Mouse (Mus musculus): ENCODE results near the gene Ppp2r2c.

- TF ChIP-seq POLR2A (IDR thresholded peaks at IDR 0.05; ENCODE audit: insufficient read depth, low read depth, low read length) (no peak), CTCF (IDR thresholded peaks at IDR 0.05) (no peak), EP300 (IDR thresholded peaks at IDR 0.05; ENCODE audit: insufficient read depth, low read depth, low read length) (no peak)
Observed at GRCm38 (mm10) chr5:36933383-36933782, 65.1 kb downstream of the Ppp2r2c start.
